Mouse (Mus musculus): ENCODE data around the gene Abracl. TPM values are rescaled to one million over a fixed set of nuclear protein-coding genes. Genes with fewer than 3 reads are reported as not detected.

Abracl gene
- polyA plus RNA-seq, 1 experiment, result 65.7 TPM

GRCm38 (mm10) chr10:18020443-18020842, 2.6 kb downstream of the Abracl start:
- H3K27me3 ChIP-seq (ENCODE audit: control insufficient read depth, insufficient read depth, insufficient read length), result no peaks in the 10 kb centered on the region
- peaks cover 48% of the 10 kb centered on the region for H3K79me2 ChIP-seq (ENCODE audit: control insufficient read depth, insufficient read depth)
- peaks cover 12% of the 10 kb centered on the region for H3K36me3 ChIP-seq (ENCODE audit: control insufficient read depth, insufficient read depth)
- TF ChIP-seq TCF12 (IDR thresholded peaks at IDR 0.05; ENCODE audit: insufficient read depth, poor library complexity, severe bottlenecking) (no peak), POLR2A (IDR thresholded peaks at IDR 0.05; ENCODE audit: insufficient read length, low read depth) (no peak), REST (IDR thresholded peaks at IDR 0.05; ENCODE audit: insufficient read depth, insufficient read length) (no peak), MYOG (IDR thresholded peaks at IDR 0.05; ENCODE audit: control insufficient read depth in 1 of 3, insufficient read depth in 1 of 3, insufficient read length in 2 of 3, low read depth in 2 of 3) (peak in 1 of 3 experiments; percentile 54), SRF (IDR thresholded peaks at IDR 0.05; ENCODE audit: control insufficient read depth, insufficient read length, low read depth) (no peak), TCF3 (IDR thresholded peaks at IDR 0.05; ENCODE audit: insufficient read length, low read depth) (no peak), CEBPB (IDR thresholded peaks at IDR 0.05; ENCODE audit: insufficient read depth, poor library complexity, severe bottlenecking) (no peak), MAX (IDR thresholded peaks at IDR 0.05; ENCODE audit: low read depth) (no peak), E2F4 (IDR thresholded peaks at IDR 0.05; ENCODE audit: insufficient read depth) (no peak), MYOD1 (IDR thresholded peaks at IDR 0.05; ENCODE audit: control insufficient read depth in 1 of 3, insufficient read length in 2 of 3, low read depth in 2 of 3) (peak in 2 of 3 experiments; percentile 21 to 49)
- H3ac ChIP-seq (ENCODE audit: control insufficient read depth, insufficient read length), result no peak overlapping the region
- peak overlapping the region; percentile 97 for H3K4me3 ChIP-seq
- H3K4me2 ChIP-seq (ENCODE audit: low read depth), result peak overlapping the region; percentile 94

GRCm38 (mm10) chr10:18011761-18012160, 11.3 kb downstream of the Abracl start:
- H3K4me2 ChIP-seq (ENCODE audit: low read depth), result no peak overlapping the region
- peaks cover 18% of the 10 kb centered on the region for H3K79me2 ChIP-seq (ENCODE audit: control insufficient read depth, insufficient read depth)
- TF ChIP-seq POLR2AphosphoS2 (IDR thresholded peaks at IDR 0.05; ENCODE audit: insufficient read length, low read depth), result no peak
- no peak for TF ChIP-seq MYOG (IDR thresholded peaks at IDR 0.05; ENCODE audit: control insufficient read depth in 1 of 3, insufficient read depth in 1 of 3, insufficient read length in 2 of 3, low read depth in 2 of 3)
- no peak for TF ChIP-seq POLR2A (IDR thresholded peaks at IDR 0.05; ENCODE audit: insufficient read length, low read depth)
- no peak for TF ChIP-seq CEBPB (IDR thresholded peaks at IDR 0.05; ENCODE audit: insufficient read depth, poor library complexity, severe bottlenecking)
- no peak for TF ChIP-seq TCF12 (IDR thresholded peaks at IDR 0.05; ENCODE audit: insufficient read depth, poor library complexity, severe bottlenecking)
- no peak for TF ChIP-seq E2F4 (IDR thresholded peaks at IDR 0.05; ENCODE audit: insufficient read depth)
- TF ChIP-seq MAX (IDR thresholded peaks at IDR 0.05; ENCODE audit: low read depth), result no peak
- no peak for TF ChIP-seq TCF3 (IDR thresholded peaks at IDR 0.05; ENCODE audit: insufficient read length, low read depth)
- no peak for TF ChIP-seq MYOD1 (IDR thresholded peaks at IDR 0.05; ENCODE audit: control insufficient read depth in 1 of 3, insufficient read length in 2 of 3, low read depth in 2 of 3)
- no peak for TF ChIP-seq REST (IDR thresholded peaks at IDR 0.05; ENCODE audit: insufficient read depth, insufficient read length)
- TF ChIP-seq USF1 (IDR thresholded peaks at IDR 0.05; ENCODE audit: low read depth), result no peak
- peaks cover 36% of the 10 kb centered on the region for H3K36me3 ChIP-seq (ENCODE audit: control insufficient read depth, insufficient read depth)
- no peak overlapping the region for H3K4me3 ChIP-seq
- no peak overlapping the region for H3ac ChIP-seq (ENCODE audit: control insufficient read depth, insufficient read length)
- no peaks in the 10 kb centered on the region for H3K27me3 ChIP-seq (ENCODE audit: control insufficient read depth, insufficient read depth, insufficient read length)

DNA sequence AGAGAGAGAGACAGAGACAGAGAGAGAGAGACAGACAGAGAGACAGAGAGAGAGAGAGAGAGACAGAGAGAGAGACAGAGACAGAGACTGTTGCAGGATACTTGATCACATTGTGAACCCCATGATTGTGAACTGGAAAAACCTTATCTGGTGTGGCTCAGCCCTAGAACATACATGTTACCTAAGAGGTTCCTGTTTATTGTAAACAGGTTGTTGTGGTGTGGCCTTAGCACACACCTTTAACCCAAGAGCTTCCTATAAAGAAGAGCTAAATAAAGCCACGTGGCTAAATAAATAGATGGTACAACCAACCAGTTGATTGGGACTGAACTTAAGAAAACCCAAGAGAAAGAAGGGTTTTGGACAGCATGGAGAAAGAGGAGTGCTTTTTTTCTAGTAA, 13.3 kb downstream of the Abracl start:
- Histone ChIP-seq H3ac (ENCODE audit: control insufficient read depth, insufficient read length) (no peak overlapping the region), H3K4me3 (no peak overlapping the region), H3K4me2 (ENCODE audit: low read depth) (no peak overlapping the region), H3K36me3 (ENCODE audit: control insufficient read depth, insufficient read depth) (peaks cover 28% of the 10 kb centered on the region), H3K27me3 (ENCODE audit: control insufficient read depth, insufficient read depth, insufficient read length) (no peaks in the 10 kb centered on the region), H3K79me2 (ENCODE audit: control insufficient read depth, insufficient read depth) (peaks cover 18% of the 10 kb centered on the region)
- no peak for TF ChIP-seq REST (IDR thresholded peaks at IDR 0.05; ENCODE audit: insufficient read depth, insufficient read length)

DNA sequence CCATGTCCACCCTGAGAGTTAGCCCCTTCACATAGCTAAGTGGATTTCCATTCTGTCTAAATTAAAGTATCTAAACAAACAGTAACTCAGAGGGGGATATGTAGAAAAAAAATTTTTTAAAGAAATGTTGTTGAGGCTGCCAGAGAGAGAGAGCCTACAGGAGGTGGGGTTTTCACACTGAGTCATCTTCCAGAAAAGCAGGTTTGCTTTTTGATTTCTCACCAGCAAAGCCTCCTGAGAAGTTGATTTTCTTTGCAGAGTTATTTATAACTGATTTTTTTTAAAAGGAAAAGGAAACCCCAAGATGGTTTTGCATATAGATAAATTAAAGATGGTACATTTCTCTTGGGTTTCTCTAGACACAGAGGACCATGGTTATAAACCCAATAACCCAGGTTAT, 15.0 kb downstream of the Abracl start:
- Histone ChIP-seq H3K36me3 (ENCODE audit: control insufficient read depth, insufficient read depth) (peaks cover 15% of the 10 kb centered on the region), H3K27me3 (ENCODE audit: control insufficient read depth, insufficient read depth, insufficient read length) (no peaks in the 10 kb centered on the region)

GRCm38 (mm10) chr10:18007243-18007642, 15.8 kb downstream of the Abracl start:
- H3K79me2 ChIP-seq (ENCODE audit: control insufficient read depth, insufficient read depth), result no peaks in the 10 kb centered on the region
- TF ChIP-seq POLR2A (IDR thresholded peaks at IDR 0.05; ENCODE audit: insufficient read length, low read depth) (no peak), REST (IDR thresholded peaks at IDR 0.05; ENCODE audit: insufficient read depth, insufficient read length) (no peak), TCF12 (IDR thresholded peaks at IDR 0.05; ENCODE audit: insufficient read depth, poor library complexity, severe bottlenecking) (no peak), USF1 (IDR thresholded peaks at IDR 0.05; ENCODE audit: low read depth) (no peak), MYOG (IDR thresholded peaks at IDR 0.05; ENCODE audit: control insufficient read depth in 1 of 3, insufficient read depth in 1 of 3, insufficient read length in 2 of 3, low read depth in 2 of 3) (no peak), MAX (IDR thresholded peaks at IDR 0.05; ENCODE audit: low read depth) (no peak), MYOD1 (IDR thresholded peaks at IDR 0.05; ENCODE audit: control insufficient read depth in 1 of 3, insufficient read length in 2 of 3, low read depth in 2 of 3) (no peak)
- H3K4me3 ChIP-seq, result no peak overlapping the region
- no peak overlapping the region for H3ac ChIP-seq (ENCODE audit: control insufficient read depth, insufficient read length)
- no peak overlapping the region for H3K4me2 ChIP-seq (ENCODE audit: low read depth)
- H3K36me3 ChIP-seq (ENCODE audit: control insufficient read depth, insufficient read depth), result peaks cover 15% of the 10 kb centered on the region
- no peaks in the 10 kb centered on the region for H3K27me3 ChIP-seq (ENCODE audit: control insufficient read depth, insufficient read depth, insufficient read length)

More for the DNA sequence above, 15.0 kb downstream of the Abracl start:
- Histone ChIP-seq H3ac (ENCODE audit: control insufficient read depth, insufficient read length) (no peak overlapping the region), H3K79me2 (ENCODE audit: control insufficient read depth, insufficient read depth) (peaks cover 8% of the 10 kb centered on the region), H3K4me2 (ENCODE audit: low read depth) (no peak overlapping the region), H3K4me3 (no peak overlapping the region)
- TF ChIP-seq REST (IDR thresholded peaks at IDR 0.05; ENCODE audit: insufficient read depth, insufficient read length) (no peak), MYOD1 (IDR thresholded peaks at IDR 0.05; ENCODE audit: control insufficient read depth in 1 of 3, insufficient read length in 2 of 3, low read depth in 2 of 3) (no peak), POLR2AphosphoS2 (IDR thresholded peaks at IDR 0.05; ENCODE audit: insufficient read length, low read depth) (no peak), CEBPB (IDR thresholded peaks at IDR 0.05; ENCODE audit: insufficient read depth, poor library complexity, severe bottlenecking) (no peak), POLR2A (IDR thresholded peaks at IDR 0.05; ENCODE audit: insufficient read length, low read depth) (no peak), TCF12 (IDR thresholded peaks at IDR 0.05; ENCODE audit: insufficient read depth, poor library complexity, severe bottlenecking) (no peak), USF1 (IDR thresholded peaks at IDR 0.05; ENCODE audit: low read depth) (no peak), SRF (IDR thresholded peaks at IDR 0.05; ENCODE audit: control insufficient read depth, insufficient read length, low read depth) (no peak), TCF3 (IDR thresholded peaks at IDR 0.05; ENCODE audit: insufficient read length, low read depth) (no peak)
